Mouse (Mus musculus) midbrain, embryonic 15.5 days (tissue): ENCODE measurements around the gene Btbd9. TPM values are rescaled to one million over a fixed set of nuclear protein-coding genes. Genes with fewer than 3 reads are reported as not detected.

Experiments
- ATAC-seq: fragments of 200-750 bp; cut with Nextera tagmentation; replicated peaks from 2 replicates; pipeline ENCODE4 v1.8.0; 2017; ENCODE audit warnings: moderate TSS enrichment
- H3K27ac ChIP-seq: fragments of 300-500 bp; sonication (generic); 2 replicates; pipeline ENCODE4 v1.5.1; 2015; ENCODE audit warnings: mild to moderate bottlenecking, inconsistent platforms
- H3K27me3 ChIP-seq: fragments of 300-500 bp; sonication (generic); replicated peaks from 2 replicates; pipeline ENCODE4 v1.6.1; 2015; ENCODE audit warnings: inconsistent platforms
- H3K36me3 ChIP-seq: fragments of 300-500 bp; sonication (generic); replicated peaks from 2 replicates; pipeline ENCODE4 v1.6.1; 2015; ENCODE audit warnings: inconsistent platforms
- H3K4me1 ChIP-seq: fragments of 300-500 bp; sonication (generic); 2 replicates; pipeline ENCODE4 v1.6.1; 2015; ENCODE audit warnings: inconsistent platforms
- H3K4me2 ChIP-seq: fragments of 300-500 bp; sonication (generic); 2 replicates; pipeline ENCODE4 v1.6.1; 2015; ENCODE audit warnings: inconsistent platforms, mild to moderate bottlenecking, moderate library complexity
- H3K4me3 ChIP-seq: fragments of 300-500 bp; sonication (generic); 2 replicates; pipeline ENCODE4 v1.5.1; 2015; ENCODE audit warnings: mild to moderate bottlenecking, inconsistent platforms
- H3K9ac ChIP-seq: fragments of 300-500 bp; sonication (generic); 2 replicates; pipeline ENCODE4 v1.6.1; 2015; ENCODE audit warnings: mild to moderate bottlenecking, inconsistent platforms
- H3K9me3 ChIP-seq: fragments of 300-500 bp; sonication (generic); 2 replicates; pipeline ENCODE4 v1.6.1; 2016; ENCODE audit warnings: inconsistent platforms
- WGBS: fragments of 180-500 bp; shearing (Covaris S2); methylation state at CpG from one replicate; pipeline ENCODE4 v1.1.7; 2015; ENCODE audit warnings: mixed read lengths; 5-methylcytosine and 5-hydroxymethylcytosine counted together
- polyA plus RNA-seq: library from polyadenylated mRNA; unstranded; fragments of >200 nt; fragmentation: Nextera tagmentation; extraction: Ambion mirVana; gene quantifications from 2 replicates; pipeline ENCODE4 v1.2.1, GENCODE M21; 2015

The Btbd9 gene
- polyA plus RNA-seq, 1 experiment from 2014 or later: 163 TPM

- no peak for ATAC-seq
- 87% methylated on average over 9 of the region's 9 CpGs for WGBS
- Histone ChIP-seq H3K4me1 (peaks cover 16% of the 10 kb centered on the region), H3K36me3 (no peaks in the 10 kb centered on the region), H3K27ac (no peak overlapping the region), H3K4me3 (no peak overlapping the region), H3K4me2 (no peak overlapping the region), H3K9me3 (no peaks in the 10 kb centered on the region), H3K9ac (no peak overlapping the region), H3K27me3 (no peaks in the 10 kb centered on the region)
Measured at GRCm38 (mm10) chr17:30452363-30452762, 123.9 kb downstream of the Btbd9 start.

- H3K36me3 ChIP-seq: 0 out of 2 replicates have a peak, but pooled peaks cover 6% of the 10 kb centered on the region
- H3K4me3 ChIP-seq: no peak overlapping the region
- no peaks in the 10 kb centered on the region for H3K9me3 ChIP-seq
- H3K4me1 ChIP-seq: peaks cover 5% of the 10 kb centered on the region; the same call in 1 of the 2 replicates
- H3K27me3 ChIP-seq: no peaks in the 10 kb centered on the region
- H3K4me2 ChIP-seq: no peak overlapping the region
- H3K27ac ChIP-seq: no peak overlapping the region
- no peak overlapping the region for H3K9ac ChIP-seq
- no peak for ATAC-seq
- WGBS: 87% methylated on average over 5 of the region's 5 CpGs
Measured at GRCm38 (mm10) chr17:30448562-30448961, 127.7 kb downstream of the Btbd9 start.

DNA sequence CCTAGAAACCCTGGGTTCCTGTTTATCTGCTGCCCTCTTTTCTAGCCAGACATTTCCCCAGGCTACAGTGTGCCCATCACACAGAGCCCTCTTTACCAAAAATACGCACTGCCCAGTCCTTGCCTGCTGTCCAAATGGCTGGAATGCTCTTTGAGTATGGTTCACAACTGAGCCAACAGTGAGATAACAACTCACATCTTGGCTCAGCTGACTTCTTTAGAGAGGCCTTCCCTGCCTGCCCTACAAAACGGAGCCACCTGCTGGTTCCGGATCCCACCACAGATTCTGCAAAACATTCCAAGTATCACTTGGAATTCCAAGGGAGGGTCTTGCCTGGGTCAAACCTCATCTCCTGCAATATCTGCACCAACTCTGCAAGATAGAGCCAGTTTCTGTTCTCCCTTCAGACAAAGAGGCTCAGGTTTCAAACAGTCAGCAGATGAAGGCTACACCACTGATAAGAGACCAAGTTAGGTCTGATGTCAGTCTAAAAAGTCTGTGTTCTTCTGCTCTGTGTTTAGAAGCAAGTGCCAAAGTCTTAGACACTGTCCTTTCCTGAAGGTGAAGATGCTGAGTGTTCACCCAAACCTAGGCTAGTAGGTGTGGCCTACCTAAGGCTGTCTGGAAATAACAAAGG is 130.4 kb downstream of the Btbd9 start:
- H3K9me3 ChIP-seq: no peaks in the 10 kb centered on the region
- ATAC-seq: no peak
- 92% methylated on average over 3 of the region's 3 CpGs for WGBS
- H3K4me1 ChIP-seq: no peaks in the 10 kb centered on the region
- H3K4me2 ChIP-seq: no peak overlapping the region
- no peak overlapping the region for H3K27ac ChIP-seq
- no peak overlapping the region for H3K4me3 ChIP-seq
- H3K36me3 ChIP-seq: 0 out of 2 replicates have a peak, but pooled peaks cover 6% of the 10 kb centered on the region
- H3K27me3 ChIP-seq: no peaks in the 10 kb centered on the region
- no peak overlapping the region for H3K9ac ChIP-seq

GRCm38 (mm10) chr17:30439702-30440101 is 136.6 kb downstream of the Btbd9 start:
- no peaks in the 10 kb centered on the region for H3K27me3 ChIP-seq
- no peak overlapping the region for H3K4me2 ChIP-seq
- ATAC-seq: no peak
- H3K36me3 ChIP-seq: 0 out of 2 replicates have a peak, but pooled peaks cover 6% of the 10 kb centered on the region
- H3K27ac ChIP-seq: no peak overlapping the region
- H3K4me3 ChIP-seq: no peak overlapping the region
- WGBS: 89% methylated on average over 3 of the region's 3 CpGs
- no peak overlapping the region for H3K9ac ChIP-seq
- peaks cover 12% of the 10 kb centered on the region for H3K4me1 ChIP-seq
- no peaks in the 10 kb centered on the region for H3K9me3 ChIP-seq

DNA sequence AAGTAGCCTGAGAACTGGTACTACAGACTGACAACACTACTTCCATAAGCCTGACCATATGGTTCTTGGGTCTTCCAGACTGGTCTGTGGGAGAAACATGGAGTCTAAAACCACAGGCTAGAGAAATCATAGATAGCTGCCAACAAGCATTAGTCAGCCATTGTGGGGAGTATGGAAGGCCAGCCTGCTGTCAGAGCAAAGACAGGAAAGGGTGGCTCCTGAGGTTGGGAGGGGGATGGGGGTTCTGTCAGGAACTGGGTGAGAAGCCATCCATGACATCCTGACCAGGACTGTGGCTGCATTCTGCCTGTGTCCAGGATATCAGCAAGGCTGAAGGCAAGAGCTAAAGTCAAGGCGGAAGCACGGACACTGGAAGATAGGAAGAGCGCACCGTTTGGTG is 137.5 kb downstream of the Btbd9 start:
- ATAC-seq: no peak
- H3K4me3 ChIP-seq: no peak overlapping the region
- H3K27me3 ChIP-seq: no peaks in the 10 kb centered on the region
- H3K9ac ChIP-seq: no peak overlapping the region
- WGBS: 94% methylated on average over 4 of the region's 4 CpGs
- H3K4me1 ChIP-seq: peaks cover 12% of the 10 kb centered on the region
- no peak overlapping the region for H3K27ac ChIP-seq
- no peaks in the 10 kb centered on the region for H3K9me3 ChIP-seq
- H3K4me2 ChIP-seq: no peak overlapping the region
- no peaks in the 10 kb centered on the region for H3K36me3 ChIP-seq

DNA sequence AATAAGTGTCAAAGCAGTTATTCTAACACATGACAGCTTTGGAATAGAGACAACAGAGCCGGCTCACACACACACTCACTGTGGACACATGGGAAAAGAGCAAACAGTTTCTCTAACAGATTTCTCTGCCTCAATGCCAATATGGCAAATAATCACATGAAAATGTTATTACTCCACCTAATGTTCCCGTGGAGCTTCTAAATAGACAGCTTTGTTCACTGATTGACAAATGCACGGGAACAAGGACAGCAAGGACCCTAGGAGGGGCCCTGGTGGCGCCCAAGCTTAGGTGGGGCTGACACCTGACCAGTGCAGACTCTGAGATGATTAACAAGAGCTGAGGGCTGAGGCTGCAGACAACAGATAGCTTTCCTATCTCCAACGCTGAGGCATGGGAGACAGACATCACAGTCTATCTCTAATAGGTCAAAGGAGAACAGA is 140.2 kb downstream of the Btbd9 start:
- H3K4me3 ChIP-seq: no peak overlapping the region
- 57% methylated on average over 5 of the region's 5 CpGs for WGBS
- no peak overlapping the region for H3K4me2 ChIP-seq
- ATAC-seq: no peak
- H3K9ac ChIP-seq: no peak overlapping the region
- 0 out of 2 replicates have a peak overlapping the region, but pooled peaks have one; percentile 12 for H3K27ac ChIP-seq
- no peaks in the 10 kb centered on the region for H3K27me3 ChIP-seq
- H3K4me1 ChIP-seq: peaks cover 12% of the 10 kb centered on the region
- no peaks in the 10 kb centered on the region for H3K9me3 ChIP-seq
- no peaks in the 10 kb centered on the region for H3K36me3 ChIP-seq

DNA sequence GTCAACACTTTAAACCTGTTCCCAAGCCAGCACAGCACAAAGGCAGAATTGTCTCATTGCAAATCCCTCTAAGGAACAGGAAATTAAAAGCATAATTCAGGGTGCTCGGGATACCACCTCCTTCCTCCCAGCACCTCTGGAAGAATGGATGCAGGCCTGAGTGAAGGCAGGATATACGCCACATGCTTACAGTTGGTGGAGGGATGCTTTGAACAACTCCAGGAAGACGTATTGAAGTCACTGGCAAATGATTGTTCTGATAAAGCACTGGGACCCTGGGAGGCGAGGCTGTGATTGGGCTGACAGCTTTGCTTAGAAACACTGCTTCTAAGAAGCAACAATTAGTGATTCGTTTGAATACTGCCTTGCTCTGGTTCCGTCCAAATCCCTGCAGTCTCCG is 140.8 kb downstream of the Btbd9 start:
- ATAC-seq: no peak
- H3K9me3 ChIP-seq: no peaks in the 10 kb centered on the region
- H3K4me2 ChIP-seq: no peak overlapping the region
- H3K27ac ChIP-seq: no peak overlapping the region
- H3K27me3 ChIP-seq: no peaks in the 10 kb centered on the region
- WGBS: 50% methylated on average over 7 of the region's 7 CpGs
- no peaks in the 10 kb centered on the region for H3K36me3 ChIP-seq
- H3K4me3 ChIP-seq: no peak overlapping the region
- H3K9ac ChIP-seq: no peak overlapping the region
- H3K4me1 ChIP-seq: peaks cover 12% of the 10 kb centered on the region

- H3K9me3 ChIP-seq: no peaks in the 10 kb centered on the region
- peaks cover 12% of the 10 kb centered on the region for H3K4me1 ChIP-seq
- no peak overlapping the region for H3K4me3 ChIP-seq
- no peak overlapping the region for H3K4me2 ChIP-seq
- 93% methylated on average over 10 of the region's 10 CpGs for WGBS
- H3K36me3 ChIP-seq: no peaks in the 10 kb centered on the region
- ATAC-seq: no peak
- no peak overlapping the region for H3K27ac ChIP-seq
- no peak overlapping the region for H3K9ac ChIP-seq
- H3K27me3 ChIP-seq: no peaks in the 10 kb centered on the region
Measured at GRCm38 (mm10) chr17:30432094-30432493, 144.2 kb downstream of the Btbd9 start.

GRCm38 (mm10) chr17:30430961-30431640 is 145.2 kb downstream of the Btbd9 start:
- no peak overlapping the region for H3K9ac ChIP-seq
- no peaks in the 10 kb centered on the region for H3K9me3 ChIP-seq
- no peak for ATAC-seq
- H3K4me3 ChIP-seq: no peak overlapping the region
- whole genome bisulfite sequencing: 75% methylated on average over 10 of the region's 10 CpGs
- peaks cover 8% of the 10 kb centered on the region for H3K4me1 ChIP-seq
- H3K27me3 ChIP-seq: no peaks in the 10 kb centered on the region
- H3K27ac ChIP-seq: no peak overlapping the region
- no peaks in the 10 kb centered on the region for H3K36me3 ChIP-seq
- H3K4me2 ChIP-seq: no peak overlapping the region

DNA sequence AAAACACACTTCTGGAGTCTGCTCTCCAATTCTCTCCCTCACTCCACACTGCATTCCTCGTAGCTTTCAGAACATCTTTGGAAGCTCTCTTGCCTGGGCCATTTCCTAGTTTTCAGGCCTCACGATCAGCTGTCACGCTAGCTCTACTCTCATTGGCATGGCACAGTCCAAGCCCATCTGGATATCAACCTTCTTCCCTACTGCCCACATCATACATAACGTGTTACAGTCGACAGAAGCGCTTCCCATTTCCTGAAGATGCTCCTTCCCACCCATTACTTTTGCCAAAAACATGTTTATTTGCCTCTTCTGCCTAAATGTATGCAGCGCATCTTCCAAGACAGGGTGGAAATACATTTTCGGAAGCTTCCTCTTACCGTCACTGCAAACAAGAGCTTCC is 147.6 kb downstream of the Btbd9 start:
- H3K36me3 ChIP-seq: no peaks in the 10 kb centered on the region
- no peak overlapping the region for H3K4me3 ChIP-seq
- ATAC-seq: no peak
- H3K9me3 ChIP-seq: no peaks in the 10 kb centered on the region
- H3K9ac ChIP-seq: no peak overlapping the region
- H3K4me1 ChIP-seq: 0 out of 2 replicates have a peak, but pooled peaks cover 3% of the 10 kb centered on the region
- no peaks in the 10 kb centered on the region for H3K27me3 ChIP-seq
- WGBS: 94% methylated on average over 9 of the region's 9 CpGs
- H3K27ac ChIP-seq: no peak overlapping the region
- H3K4me2 ChIP-seq: no peak overlapping the region

DNA sequence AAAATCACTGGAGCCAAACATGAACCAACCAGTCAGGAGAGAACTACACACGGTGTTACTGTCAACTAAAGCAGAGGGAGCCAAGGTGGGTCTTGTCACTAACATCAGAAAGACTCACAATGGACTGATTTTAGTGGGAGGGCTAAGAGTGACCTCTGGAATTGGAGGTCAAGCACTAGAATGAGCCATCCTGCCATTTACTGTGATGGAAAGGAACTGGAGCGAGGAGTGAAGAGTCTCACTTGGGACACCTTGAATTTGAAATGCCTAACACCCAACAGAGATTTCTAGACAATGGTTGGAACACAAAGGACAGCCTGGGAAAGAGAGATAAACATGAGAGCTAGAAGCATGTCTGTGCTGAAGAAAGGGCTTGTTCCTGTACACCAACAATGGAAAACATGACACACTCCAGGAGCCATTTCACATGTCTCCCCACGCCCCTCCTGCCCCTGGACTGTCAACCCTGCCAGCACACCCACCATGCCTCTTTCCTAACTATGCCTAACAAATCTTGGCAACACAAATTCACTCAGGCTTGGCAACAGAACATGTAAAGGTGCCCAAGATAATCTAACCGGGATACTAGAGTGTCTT is 152.9 kb downstream of the Btbd9 start:
- Histone ChIP-seq H3K36me3 (no peaks in the 10 kb centered on the region), H3K9ac (no peak overlapping the region), H3K4me1 (peaks cover 18% of the 10 kb centered on the region), H3K9me3 (no peaks in the 10 kb centered on the region), H3K4me2 (no peak overlapping the region), H3K4me3 (no peak overlapping the region), H3K27ac (no peak overlapping the region), H3K27me3 (no peaks in the 10 kb centered on the region)
- 60% methylated on average over 4 of the region's 4 CpGs for WGBS
- ATAC-seq: no peak

GRCm38 (mm10) chr17:30422278-30422677 is 154.0 kb downstream of the Btbd9 start:
- WGBS: 84% methylated on average over 1 of the region's 1 CpGs

More at GRCm38 (mm10) chr17:30422278-30422677, 154.0 kb downstream of the Btbd9 start:
- Histone ChIP-seq H3K4me2 (no peak overlapping the region), H3K36me3 (no peaks in the 10 kb centered on the region), H3K27me3 (no peaks in the 10 kb centered on the region), H3K4me3 (no peak overlapping the region), H3K27ac (no peak overlapping the region), H3K9me3 (no peaks in the 10 kb centered on the region), H3K4me1 (peaks cover 18% of the 10 kb centered on the region), H3K9ac (no peak overlapping the region)
- no peak for ATAC-seq
